Mouse (Mus musculus) forebrain, embryonic 13.5 days (tissue): ENCODE measurements around the gene Hcn2. TPM values are rescaled to one million over a fixed set of nuclear protein-coding genes. Genes with fewer than 3 reads are reported as not detected.
"Not testable (repeated sequence)": the region's sequence is repeated elsewhere in the genome, so short reads cannot be mapped to it uniquely, and the experiment has no call there.

Source experiments
- ATAC-seq: fragments of 200-750 bp; cut with Nextera tagmentation; 2 replicates; pipeline ENCODE4 v1.8.0; 2017
- H3K27ac ChIP-seq: fragments of 300-500 bp; sonication (generic); 2 replicates; pipeline ENCODE4 v1.5.1; 2015; ENCODE audit warnings: inconsistent platforms, mild to moderate bottlenecking, moderate library complexity
- H3K27me3 ChIP-seq: fragments of 300-500 bp; sonication (generic); 2 replicates; pipeline ENCODE4 v1.6.1; 2015; ENCODE audit warnings: mild to moderate bottlenecking, inconsistent platforms
- H3K36me3 ChIP-seq: fragments of 300-500 bp; sonication (generic); 2 replicates; pipeline ENCODE4 v1.6.1; 2015; ENCODE audit warnings: mild to moderate bottlenecking, inconsistent platforms; ENCODE audit not compliant: poor library complexity, severe bottlenecking
- H3K4me1 ChIP-seq: fragments of 300-500 bp; sonication (generic); 2 replicates; pipeline ENCODE4 v1.6.1; 2015; ENCODE audit warnings: inconsistent platforms
- H3K4me2 ChIP-seq: fragments of 300-500 bp; sonication (generic); 2 replicates; pipeline ENCODE4 v1.6.1; 2015; ENCODE audit warnings: inconsistent platforms, mild to moderate bottlenecking, moderate library complexity
- H3K4me3 ChIP-seq: fragments of 300-500 bp; sonication (generic); 2 replicates; pipeline ENCODE4 v1.5.1; 2015; ENCODE audit warnings: mild to moderate bottlenecking, inconsistent platforms
- H3K9ac ChIP-seq: fragments of 300-500 bp; sonication (generic); 2 replicates; pipeline ENCODE4 v1.6.1; 2015; ENCODE audit warnings: mild to moderate bottlenecking, inconsistent platforms
- H3K9me3 ChIP-seq: fragments of 300-500 bp; sonication (generic); replicated peaks from 2 replicates; pipeline ENCODE4 v1.6.1; 2016; ENCODE audit warnings: inconsistent platforms
- WGBS: fragments of 180-500 bp; shearing (Covaris S2); methylation state at CpG from one replicate; pipeline ENCODE4 v1.1.7; 2015; 5-methylcytosine and 5-hydroxymethylcytosine counted together
- polyA plus RNA-seq: library from polyadenylated mRNA; unstranded; fragments of >200 nt; fragmentation: Nextera tagmentation; extraction: Ambion mirVana; gene quantifications from 2 replicates; pipeline ENCODE4 v1.2.1, GENCODE M21; 2015

The Hcn2 gene
- polyA plus RNA-seq, 1 experiment from 2014 or later: 0.06 TPM

DNA sequence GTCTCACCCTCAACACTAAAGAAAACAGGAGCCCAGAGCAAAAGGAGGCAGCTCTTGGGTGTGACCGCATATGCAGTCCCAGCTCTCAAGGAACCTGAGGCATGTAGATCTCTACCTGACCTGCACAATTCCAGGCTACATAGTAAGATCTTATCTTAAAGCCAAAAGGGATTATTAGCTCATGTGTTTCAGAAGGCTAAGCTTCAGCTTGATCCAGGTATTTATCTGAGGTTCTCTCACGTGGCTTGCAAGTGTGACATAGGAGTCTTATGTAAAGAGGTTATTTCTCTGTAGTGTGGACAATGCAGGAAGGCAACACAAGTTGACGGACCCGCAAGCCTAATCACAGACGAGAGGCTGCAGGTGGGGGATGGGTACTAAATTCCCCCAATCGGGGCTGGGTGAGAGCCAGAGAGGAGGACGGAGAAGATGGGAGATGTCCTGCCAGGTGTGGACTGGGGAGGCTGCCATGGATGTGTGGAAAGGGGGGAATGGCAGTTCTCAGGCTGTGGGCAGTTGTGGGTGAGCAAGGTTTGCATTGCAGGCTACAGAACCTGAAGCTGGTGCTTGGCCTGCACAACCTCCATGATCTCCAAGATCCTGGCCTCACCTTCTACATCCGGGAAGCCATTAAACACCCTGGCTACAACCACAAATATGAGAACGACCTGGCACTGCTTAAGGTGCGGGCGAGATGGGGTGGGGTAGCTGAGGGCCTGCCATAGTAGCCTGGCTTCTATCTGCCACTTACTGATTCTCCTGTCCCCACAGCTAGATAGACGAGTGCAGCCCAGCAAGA lies 22.7 kb upstream of the Hcn2 start:
- Histone ChIP-seq H3K4me3 (no peak overlapping the region), H3K27ac (no peak overlapping the region), H3K4me1 (peaks cover 8% of the 10 kb centered on the region; the same call in 1 of the 2 replicates), H3K36me3 (peaks cover 10% of the 10 kb centered on the region), H3K9me3 (peaks cover 6% of the 10 kb centered on the region; the same call in 1 of the 2 replicates), H3K27me3 (no peaks in the 10 kb centered on the region), H3K4me2 (no peak overlapping the region), H3K9ac (no peak overlapping the region)
- WGBS: 75% methylated on average over 12 of the region's 12 CpGs
- no peak for ATAC-seq

- Histone ChIP-seq H3K4me1 (peaks cover 8% of the 10 kb centered on the region; the same call in 1 of the 2 replicates), H3K4me2 (no peak overlapping the region), H3K9me3 (peaks cover 6% of the 10 kb centered on the region; the same call in 1 of the 2 replicates), H3K36me3 (peaks cover 5% of the 10 kb centered on the region), H3K27ac (no peak overlapping the region), H3K9ac (no peak overlapping the region), H3K27me3 (no peaks in the 10 kb centered on the region), H3K4me3 (no peak overlapping the region)
- WGBS: 89% methylated on average over 6 of the region's 6 CpGs
- no peak for ATAC-seq
Observed at GRCm38 (mm10) chr10:79694379-79694655, 22.1 kb upstream of the Hcn2 start.

- H3K4me3 ChIP-seq: no peak overlapping the region
- H3K27me3 ChIP-seq: no peaks in the 10 kb centered on the region
- no peaks in the 10 kb centered on the region for H3K36me3 ChIP-seq
- no peak overlapping the region; the same call in 1 of the 2 replicates for H3K9ac ChIP-seq
- H3K4me2 ChIP-seq: no peak overlapping the region; the same call in 1 of the 2 replicates
- H3K27ac ChIP-seq: no peak overlapping the region
- ATAC-seq: peak; percentile 59; the same call in 1 of the 2 replicates
- peaks cover 8% of the 10 kb centered on the region; the same call in 1 of the 2 replicates for H3K4me1 ChIP-seq
- 69% methylated on average over 13 of the region's 13 CpGs for WGBS
- peaks cover 6% of the 10 kb centered on the region; the same call in 1 of the 2 replicates for H3K9me3 ChIP-seq
Observed at GRCm38 (mm10) chr10:79695231-79696128, 21.0 kb upstream of the Hcn2 start.

GRCm38 (mm10) chr10:79696129-79696651 lies 20.2 kb upstream of the Hcn2 start:
- Histone ChIP-seq H3K9ac (no peak overlapping the region; the same call in 1 of the 2 replicates), H3K9me3 (peaks cover 6% of the 10 kb centered on the region; the same call in 1 of the 2 replicates), H3K27me3 (no peaks in the 10 kb centered on the region), H3K27ac (no peak overlapping the region), H3K4me1 (peaks cover 8% of the 10 kb centered on the region; the same call in 1 of the 2 replicates), H3K4me2 (no peak overlapping the region), H3K4me3 (no peak overlapping the region), H3K36me3 (no peaks in the 10 kb centered on the region)
- ATAC-seq: no peak
- WGBS: 68% methylated on average over 9 of the region's 9 CpGs

DNA sequence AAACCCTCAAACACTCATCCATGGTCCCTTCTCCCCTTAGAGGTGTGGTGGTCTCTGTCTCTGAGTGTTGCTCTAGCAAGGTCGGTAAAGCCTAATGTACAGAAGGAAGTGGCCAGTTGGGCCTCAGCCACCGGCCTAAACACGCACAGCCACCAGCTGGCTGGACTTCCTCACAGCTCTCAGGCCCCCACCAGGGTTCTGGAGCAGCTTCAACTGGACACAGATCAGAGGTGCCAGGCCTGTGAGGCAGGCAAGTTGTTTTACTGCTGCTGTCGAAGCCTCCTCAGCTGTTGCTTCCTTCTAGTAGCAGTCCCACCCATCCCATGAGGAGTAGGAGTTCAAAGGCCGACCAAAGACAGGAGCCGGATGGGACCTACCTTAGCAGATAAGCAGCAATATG lies 18.5 kb upstream of the Hcn2 start:
- 87% methylated on average over 6 of the region's 6 CpGs for WGBS

DNA sequence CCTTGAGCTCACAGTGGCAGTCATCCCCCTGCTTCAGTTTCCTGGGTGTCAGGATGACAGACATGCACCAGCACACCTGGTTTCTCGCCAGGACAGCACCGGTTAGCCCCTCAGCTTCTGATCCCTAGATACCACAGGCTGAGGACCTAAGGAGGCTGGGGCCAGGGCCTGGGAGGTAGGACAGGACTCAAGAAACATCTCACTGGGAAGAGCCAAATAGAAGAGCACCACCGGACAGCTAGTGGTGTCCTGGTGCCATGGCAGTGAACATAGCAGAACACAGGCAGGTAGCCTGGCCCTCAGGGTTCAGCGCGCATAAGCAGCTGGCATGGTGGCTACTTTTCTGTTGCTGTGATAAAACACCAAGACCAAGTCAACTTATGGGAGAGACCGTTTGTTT lies 18.0 kb upstream of the Hcn2 start:
- peaks cover 8% of the 10 kb centered on the region; the same call in 1 of the 2 replicates for H3K4me1 ChIP-seq
- H3K9me3 ChIP-seq: no peaks in the 10 kb centered on the region
- H3K9ac ChIP-seq: no peak overlapping the region
- ATAC-seq: no peak
- 92% methylated on average over 6 of the region's 6 CpGs for WGBS
- H3K36me3 ChIP-seq: no peaks in the 10 kb centered on the region
- no peaks in the 10 kb centered on the region for H3K27me3 ChIP-seq
- H3K4me2 ChIP-seq: no peak overlapping the region
- H3K4me3 ChIP-seq: no peak overlapping the region
- no peak overlapping the region for H3K27ac ChIP-seq

More for the DNA sequence above, 18.5 kb upstream of the Hcn2 start:
- H3K4me1 ChIP-seq: peaks cover 8% of the 10 kb centered on the region; the same call in 1 of the 2 replicates
- H3K27me3 ChIP-seq: no peaks in the 10 kb centered on the region
- no peaks in the 10 kb centered on the region for H3K9me3 ChIP-seq
- no peak overlapping the region for H3K27ac ChIP-seq
- H3K36me3 ChIP-seq: no peaks in the 10 kb centered on the region
- ATAC-seq: no peak
- no peak overlapping the region for H3K9ac ChIP-seq
- no peak overlapping the region for H3K4me2 ChIP-seq
- H3K4me3 ChIP-seq: no peak overlapping the region

- no peaks in the 10 kb centered on the region for H3K36me3 ChIP-seq
- H3K9ac ChIP-seq: 0 out of 2 replicates have a peak overlapping the region, but pooled peaks have one; percentile 9
- WGBS: 54% methylated on average over 7 of the region's 7 CpGs
- no peak overlapping the region for H3K27ac ChIP-seq
- H3K4me2 ChIP-seq: no peak overlapping the region
- no peak overlapping the region for H3K4me3 ChIP-seq
- H3K4me1 ChIP-seq: peaks cover 9% of the 10 kb centered on the region
- no peaks in the 10 kb centered on the region for H3K9me3 ChIP-seq
- ATAC-seq: no peak
- no peaks in the 10 kb centered on the region for H3K27me3 ChIP-seq
Observed at GRCm38 (mm10) chr10:79700676-79701075, 15.8 kb upstream of the Hcn2 start.

- WGBS: 76% methylated on average over 10 of the region's 10 CpGs
- H3K9ac ChIP-seq: peak overlapping the region; percentile 9; the same call in 1 of the 2 replicates
- H3K27ac ChIP-seq: no peak overlapping the region
- H3K4me3 ChIP-seq: no peak overlapping the region
- no peak overlapping the region for H3K4me2 ChIP-seq
- H3K9me3 ChIP-seq: no peaks in the 10 kb centered on the region
- ATAC-seq: no peak
- H3K36me3 ChIP-seq: peaks cover 6% of the 10 kb centered on the region; the same call in 1 of the 2 replicates
- peaks cover 18% of the 10 kb centered on the region for H3K4me1 ChIP-seq
- no peaks in the 10 kb centered on the region for H3K27me3 ChIP-seq
Observed at GRCm38 (mm10) chr10:79701443-79702129, 14.8 kb upstream of the Hcn2 start.

- not testable (repeated sequence) for H3K27me3 ChIP-seq, H3K9ac ChIP-seq, H3K27ac ChIP-seq, ATAC-seq, H3K9me3 ChIP-seq, H3K4me2 ChIP-seq, H3K4me3 ChIP-seq
- Histone ChIP-seq H3K4me1 (peaks cover 30% of the 10 kb centered on the region), H3K36me3 (peaks cover 14% of the 10 kb centered on the region; the same call in 1 of the 2 replicates)
- 85% methylated on average over 4 of the region's 4 CpGs for WGBS
Observed at GRCm38 (mm10) chr10:79702970-79703369, 13.5 kb upstream of the Hcn2 start.

DNA sequence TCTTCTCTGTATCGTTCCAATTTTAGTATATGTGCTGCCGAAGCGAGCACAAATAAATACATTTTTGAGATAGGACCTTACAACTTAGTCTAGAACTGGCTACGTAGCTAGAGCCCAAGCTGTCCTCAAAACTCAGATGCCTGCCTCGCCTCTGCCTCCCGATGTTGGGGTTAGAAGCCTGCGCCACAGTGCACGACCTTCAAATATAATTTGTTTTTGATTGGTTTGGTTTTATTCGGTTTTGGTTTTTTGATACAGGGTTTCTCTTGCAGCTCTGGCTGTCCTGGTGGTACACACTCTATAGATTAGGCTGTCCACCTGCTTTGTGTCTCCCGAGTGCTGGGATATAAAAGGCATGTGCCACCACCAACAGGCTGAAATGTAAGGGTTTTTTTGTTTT lies 12.9 kb upstream of the Hcn2 start:
- H3K36me3 ChIP-seq: peaks cover 16% of the 10 kb centered on the region
- no peak; the same call in 1 of the 2 replicates for ATAC-seq
- 0 out of 2 replicates have a peak overlapping the region, but pooled peaks have one; percentile 76 for H3K27ac ChIP-seq
- H3K27me3 ChIP-seq: no peaks in the 10 kb centered on the region
- peak overlapping the region; percentile 82 for H3K4me2 ChIP-seq
- no peaks in the 10 kb centered on the region for H3K9me3 ChIP-seq
- 75% methylated on average over 10 of the region's 10 CpGs for WGBS
- H3K4me1 ChIP-seq: peaks cover 30% of the 10 kb centered on the region
- H3K4me3 ChIP-seq: peak overlapping the region; percentile 70
- H3K9ac ChIP-seq: peak overlapping the region; percentile 53; the same call in 1 of the 2 replicates
